Mouse (Mus musculus): ENCODE measurements at regions not wholly inside any gene's neighbourhood (a gene's known extent, or its start where the extent isn't known, plus 50 kb on each side); places are given as distances from the start of the nearest gene placed in this dataset.

DNA sequence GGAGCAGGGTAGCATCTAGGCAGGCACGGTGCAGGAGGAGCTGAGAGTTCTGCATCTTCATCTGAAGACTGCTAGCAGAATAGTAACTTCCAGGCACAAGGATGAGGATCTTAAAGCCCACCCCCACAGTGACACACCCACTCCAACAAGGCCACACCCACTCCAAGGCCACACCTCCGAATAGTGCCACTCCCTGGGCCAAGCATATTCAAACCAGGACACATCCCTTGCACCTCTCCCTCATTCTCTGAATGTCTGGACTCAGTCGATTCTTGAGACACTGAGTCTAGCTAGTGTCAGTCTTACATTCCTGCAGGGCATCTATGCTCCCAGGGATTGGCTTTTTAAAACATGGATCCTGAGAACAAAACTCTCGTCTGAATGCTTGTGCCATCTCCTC, 186.7 kb upstream of the Hs6st1 start:
- TF ChIP-seq MYOG (IDR thresholded peaks at IDR 0.05; ENCODE audit: control insufficient read depth, extremely low read depth, insufficient read length) (no peak), FOSL1 (IDR thresholded peaks at IDR 0.05; ENCODE audit: insufficient read depth, low read length, poor library complexity, severe bottlenecking) (no peak), USF1 (IDR thresholded peaks at IDR 0.05; ENCODE audit: low read depth) (no peak), CEBPB (IDR thresholded peaks at IDR 0.05; ENCODE audit: low read depth) (no peak), CTCF (IDR thresholded peaks at IDR 0.05; ENCODE audit: control insufficient read depth, insufficient read depth, insufficient read length) (no peak), MAX (IDR thresholded peaks at IDR 0.05) (no peak), MYOD1 (IDR thresholded peaks at IDR 0.05; ENCODE audit: control insufficient read depth, insufficient read length, low read depth) (no peak)
- H3K4me3 ChIP-seq (ENCODE audit: insufficient read depth, poor library complexity, severe bottlenecking) = no peak overlapping the region
- H3ac ChIP-seq (ENCODE audit: control insufficient read depth, insufficient read length, low read depth) = no peak overlapping the region
- H3K79me3 ChIP-seq (ENCODE audit: low read depth) = no peaks in the 10 kb centered on the region
- H3K27me3 ChIP-seq (ENCODE audit: control insufficient read depth, insufficient read depth, insufficient read length) = no peaks in the 10 kb centered on the region
- H3K36me3 ChIP-seq (ENCODE audit: control insufficient read depth, insufficient read depth) = no peaks in the 10 kb centered on the region
- H3K79me2 ChIP-seq (ENCODE audit: control insufficient read depth, insufficient read depth) = no peaks in the 10 kb centered on the region

DNA sequence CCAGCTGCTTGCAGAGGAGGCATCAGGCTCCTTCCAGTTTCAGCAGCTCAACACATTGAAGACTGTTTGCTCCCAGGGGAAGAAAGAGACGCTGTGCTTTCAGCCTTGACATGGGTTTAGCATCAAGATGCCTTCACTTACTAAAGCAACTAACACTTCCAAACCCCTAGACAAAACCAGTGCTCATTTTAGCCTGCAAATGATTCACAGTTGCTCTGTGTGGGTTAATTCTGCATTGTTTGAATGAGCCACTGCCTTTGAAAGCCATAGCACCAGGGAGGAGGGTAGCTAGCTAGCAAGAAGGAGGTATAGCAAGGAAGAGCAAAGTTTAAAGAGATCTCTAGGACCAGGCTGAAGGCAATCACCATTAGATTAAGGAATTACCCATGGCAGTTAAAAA, 186.1 kb upstream of the Hs6st1 start:
- Histone ChIP-seq H3K79me2 (ENCODE audit: control insufficient read depth, insufficient read depth) (no peaks in the 10 kb centered on the region), H3K27me3 (ENCODE audit: control insufficient read depth, insufficient read depth, insufficient read length) (no peaks in the 10 kb centered on the region), H3ac (ENCODE audit: control insufficient read depth, insufficient read length, low read depth) (no peak overlapping the region), H3K36me3 (ENCODE audit: control insufficient read depth, insufficient read depth) (no peaks in the 10 kb centered on the region), H3K79me3 (ENCODE audit: low read depth) (no peaks in the 10 kb centered on the region), H3K4me3 (ENCODE audit: insufficient read depth, poor library complexity, severe bottlenecking) (no peak overlapping the region)
- TF ChIP-seq MAX (IDR thresholded peaks at IDR 0.05) (no peak), CTCF (IDR thresholded peaks at IDR 0.05; ENCODE audit: control insufficient read depth, insufficient read depth, insufficient read length) (no peak), CEBPB (IDR thresholded peaks at IDR 0.05; ENCODE audit: low read depth) (no peak), FOSL1 (IDR thresholded peaks at IDR 0.05; ENCODE audit: insufficient read depth, low read length, poor library complexity, severe bottlenecking) (no peak), USF1 (IDR thresholded peaks at IDR 0.05; ENCODE audit: low read depth) (no peak), MYOD1 (IDR thresholded peaks at IDR 0.05; ENCODE audit: control insufficient read depth, insufficient read length, low read depth) (no peak), MYOG (IDR thresholded peaks at IDR 0.05; ENCODE audit: control insufficient read depth, extremely low read depth, insufficient read length) (no peak)

DNA sequence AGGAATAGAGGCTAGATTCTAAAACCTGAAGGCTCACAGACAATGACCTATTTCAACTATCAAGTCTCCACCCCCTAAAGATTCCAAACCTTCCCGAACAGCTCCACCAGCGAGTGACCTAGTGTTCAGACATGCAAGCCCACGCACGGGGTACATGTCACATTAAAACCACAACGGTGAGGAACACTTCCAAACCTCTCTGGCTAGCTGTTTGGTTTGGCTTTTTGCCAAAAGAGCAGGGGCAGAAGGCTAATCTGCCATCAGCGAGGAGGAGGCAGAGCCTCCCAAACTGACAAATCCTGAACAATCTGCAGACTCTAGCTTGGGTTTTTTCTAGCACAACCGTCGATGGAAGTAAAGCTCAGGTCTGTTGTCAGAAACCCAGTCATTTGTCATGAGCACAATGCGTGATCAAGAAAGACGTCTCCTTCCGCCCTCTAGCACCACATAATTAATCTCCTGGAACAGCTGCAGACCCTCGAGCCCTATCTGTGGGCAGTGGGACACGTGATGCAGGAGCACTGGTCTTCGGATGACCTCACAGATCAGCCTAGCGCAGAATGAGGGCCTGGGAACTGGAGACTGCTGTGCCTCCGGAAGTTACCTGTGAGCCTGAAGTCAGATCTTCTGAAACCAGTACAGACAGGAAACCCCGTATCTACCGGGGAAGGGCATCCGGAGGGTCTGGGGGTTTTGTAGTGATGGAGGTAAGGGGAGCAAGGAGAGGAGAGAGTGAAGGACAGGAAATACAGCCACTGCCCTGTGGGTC, 178.3 kb upstream of the Hs6st1 start:
- TF ChIP-seq USF1 (IDR thresholded peaks at IDR 0.05; ENCODE audit: low read depth) (no peak), MYOG (IDR thresholded peaks at IDR 0.05; ENCODE audit: control insufficient read depth, extremely low read depth, insufficient read length) (no peak), CTCF (IDR thresholded peaks at IDR 0.05; ENCODE audit: control insufficient read depth, insufficient read depth, insufficient read length) (no peak), FOSL1 (IDR thresholded peaks at IDR 0.05; ENCODE audit: insufficient read depth, low read length, poor library complexity, severe bottlenecking) (no peak), CEBPB (IDR thresholded peaks at IDR 0.05; ENCODE audit: low read depth) (no peak), MYOD1 (IDR thresholded peaks at IDR 0.05; ENCODE audit: control insufficient read depth, insufficient read length, low read depth) (no peak), MAX (IDR thresholded peaks at IDR 0.05) (no peak)
- Histone ChIP-seq H3K79me3 (ENCODE audit: low read depth) (no peaks in the 10 kb centered on the region), H3K36me3 (ENCODE audit: control insufficient read depth, insufficient read depth) (no peaks in the 10 kb centered on the region), H3K27me3 (ENCODE audit: control insufficient read depth, insufficient read depth, insufficient read length) (no peaks in the 10 kb centered on the region), H3K4me3 (ENCODE audit: insufficient read depth, poor library complexity, severe bottlenecking) (no peak overlapping the region), H3K79me2 (ENCODE audit: control insufficient read depth, insufficient read depth) (no peaks in the 10 kb centered on the region), H3ac (ENCODE audit: control insufficient read depth, insufficient read length, low read depth) (no peak overlapping the region)

DNA sequence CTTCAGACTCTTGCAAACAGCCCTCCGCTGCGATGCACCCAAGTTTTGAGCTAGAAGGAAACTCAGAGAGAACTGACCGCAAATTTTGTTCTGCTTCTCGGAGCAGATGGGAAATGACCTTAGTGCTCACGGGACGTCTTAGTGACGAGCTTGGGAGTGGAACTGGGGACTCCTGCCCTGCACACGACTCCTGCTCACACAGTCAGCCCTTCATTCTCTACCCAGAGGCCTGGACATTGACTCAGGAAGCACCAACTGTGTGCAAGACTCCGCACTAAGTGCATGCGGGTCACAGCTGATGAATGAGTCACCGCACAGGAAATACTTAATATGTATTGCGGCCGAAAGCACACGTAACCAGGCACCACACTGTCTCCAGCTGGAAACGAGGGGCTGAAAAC, 177.7 kb upstream of the Hs6st1 start:
- H3K27me3 ChIP-seq (ENCODE audit: control insufficient read depth, insufficient read depth, insufficient read length) = no peaks in the 10 kb centered on the region
- H3K4me3 ChIP-seq (ENCODE audit: insufficient read depth, poor library complexity, severe bottlenecking) = no peak overlapping the region
- H3K36me3 ChIP-seq (ENCODE audit: control insufficient read depth, insufficient read depth) = no peaks in the 10 kb centered on the region
- no peaks in the 10 kb centered on the region for H3K79me3 ChIP-seq (ENCODE audit: low read depth)
- no peaks in the 10 kb centered on the region for H3K79me2 ChIP-seq (ENCODE audit: control insufficient read depth, insufficient read depth)
- TF ChIP-seq CEBPB (IDR thresholded peaks at IDR 0.05; ENCODE audit: low read depth) = no peak
- no peak for TF ChIP-seq MAX (IDR thresholded peaks at IDR 0.05)
- no peak for TF ChIP-seq FOSL1 (IDR thresholded peaks at IDR 0.05; ENCODE audit: insufficient read depth, low read length, poor library complexity, severe bottlenecking)
- no peak for TF ChIP-seq USF1 (IDR thresholded peaks at IDR 0.05; ENCODE audit: low read depth)
- TF ChIP-seq MYOD1 (IDR thresholded peaks at IDR 0.05; ENCODE audit: control insufficient read depth, insufficient read length, low read depth) = no peak
- no peak for TF ChIP-seq MYOG (IDR thresholded peaks at IDR 0.05; ENCODE audit: control insufficient read depth, extremely low read depth, insufficient read length)
- TF ChIP-seq CTCF (IDR thresholded peaks at IDR 0.05; ENCODE audit: control insufficient read depth, insufficient read depth, insufficient read length) = no peak
- no peak overlapping the region for H3ac ChIP-seq (ENCODE audit: control insufficient read depth, insufficient read length, low read depth)

DNA sequence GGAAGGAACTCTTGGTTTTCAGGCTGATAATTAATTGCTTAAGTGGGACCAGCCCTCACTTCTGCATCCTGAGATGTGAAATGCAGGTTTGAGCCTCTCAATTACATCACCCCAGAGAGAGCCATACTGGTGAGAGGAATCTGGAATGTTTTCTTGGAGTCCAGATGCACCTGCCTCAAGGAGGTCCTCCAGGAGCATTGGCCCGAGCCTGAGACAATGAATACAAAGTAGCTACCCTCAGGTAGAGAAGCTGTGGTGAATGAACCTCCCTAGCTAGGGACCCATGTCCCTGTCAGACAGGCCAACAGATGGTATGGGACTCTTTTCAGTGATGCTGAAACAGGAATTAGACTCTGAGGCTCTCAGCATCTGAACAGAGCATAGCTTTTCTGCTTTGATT, 168.7 kb upstream of the Hs6st1 start:
- no peak overlapping the region for H3ac ChIP-seq (ENCODE audit: control insufficient read depth, insufficient read length, low read depth)
- no peaks in the 10 kb centered on the region for H3K79me3 ChIP-seq (ENCODE audit: low read depth)
- no peaks in the 10 kb centered on the region for H3K27me3 ChIP-seq (ENCODE audit: control insufficient read depth, insufficient read depth, insufficient read length)
- H3K4me3 ChIP-seq (ENCODE audit: insufficient read depth, poor library complexity, severe bottlenecking) = no peak overlapping the region
- no peaks in the 10 kb centered on the region for H3K79me2 ChIP-seq (ENCODE audit: control insufficient read depth, insufficient read depth)
- no peaks in the 10 kb centered on the region for H3K36me3 ChIP-seq (ENCODE audit: control insufficient read depth, insufficient read depth)
- TF ChIP-seq MAX (IDR thresholded peaks at IDR 0.05) (no peak), FOSL1 (IDR thresholded peaks at IDR 0.05; ENCODE audit: insufficient read depth, low read length, poor library complexity, severe bottlenecking) (no peak), CTCF (IDR thresholded peaks at IDR 0.05; ENCODE audit: control insufficient read depth, insufficient read depth, insufficient read length) (no peak), CEBPB (IDR thresholded peaks at IDR 0.05; ENCODE audit: low read depth) (no peak), USF1 (IDR thresholded peaks at IDR 0.05; ENCODE audit: low read depth) (no peak), MYOD1 (IDR thresholded peaks at IDR 0.05; ENCODE audit: control insufficient read depth, insufficient read length, low read depth) (no peak), MYOG (IDR thresholded peaks at IDR 0.05; ENCODE audit: control insufficient read depth, extremely low read depth, insufficient read length) (no peak)

Data from C2C12 (cell line).